Mouse (Mus musculus): Measurements from ENCODE around the gene Kidins220. TPM values are rescaled to one million over a fixed set of nuclear protein-coding genes. Genes with fewer than 3 reads are reported as not detected.

Kidins220 gene
- total RNA-seq, 2 experiments from 2014 or later: 109 to 123 TPM

DNA sequence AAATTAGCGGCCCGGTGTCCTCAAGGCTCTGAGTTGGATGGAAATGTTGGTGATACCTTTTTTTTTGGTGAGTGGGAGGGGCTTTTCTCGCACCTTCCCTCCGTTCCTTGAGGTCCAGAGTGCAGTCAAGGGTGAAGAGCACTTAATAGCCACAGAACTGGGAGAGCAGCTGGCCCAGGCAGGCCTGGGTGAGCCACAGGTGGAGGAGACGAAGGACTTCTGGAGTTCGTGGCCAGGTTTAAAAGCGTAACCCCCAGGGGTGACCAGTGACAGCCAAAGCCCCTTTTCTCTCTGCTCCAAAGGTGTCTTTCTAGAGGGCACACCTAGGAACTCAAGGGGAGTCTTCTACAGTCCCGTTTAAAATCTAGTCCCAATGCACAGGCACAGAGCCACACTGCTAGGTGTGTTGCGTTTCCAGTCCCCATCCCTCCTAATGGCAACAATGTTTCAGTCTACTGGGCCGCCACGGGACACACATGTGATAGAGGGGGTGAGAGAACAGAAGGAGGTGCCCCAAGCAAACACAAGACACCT is 118.6 kb downstream of the Kidins220 start:
- DNase-seq: no peak

GRCm38 (mm10) chr12:25094621-25095521 is 120.1 kb downstream of the Kidins220 start:
- peak; percentile 18 for DNase-seq

- DNase-seq: no peak
These were observed 120.8 kb downstream of the Kidins220 start for GRCm38 (mm10) chr12:25095538-25095937.

- peak; percentile 98 for DNase-seq
These were observed 121.4 kb downstream of the Kidins220 start for GRCm38 (mm10) chr12:25095974-25096639.

GRCm38 (mm10) chr12:25096640-25097051 is 121.9 kb downstream of the Kidins220 start:
- DNase-seq: no peak

GRCm38 (mm10) chr12:25097052-25097209 is 122.2 kb downstream of the Kidins220 start, which contains the start of gene Id2:
TSS of gene Id2 (minus strand) at chr12:25097140.
- no peak for DNase-seq

DNA sequence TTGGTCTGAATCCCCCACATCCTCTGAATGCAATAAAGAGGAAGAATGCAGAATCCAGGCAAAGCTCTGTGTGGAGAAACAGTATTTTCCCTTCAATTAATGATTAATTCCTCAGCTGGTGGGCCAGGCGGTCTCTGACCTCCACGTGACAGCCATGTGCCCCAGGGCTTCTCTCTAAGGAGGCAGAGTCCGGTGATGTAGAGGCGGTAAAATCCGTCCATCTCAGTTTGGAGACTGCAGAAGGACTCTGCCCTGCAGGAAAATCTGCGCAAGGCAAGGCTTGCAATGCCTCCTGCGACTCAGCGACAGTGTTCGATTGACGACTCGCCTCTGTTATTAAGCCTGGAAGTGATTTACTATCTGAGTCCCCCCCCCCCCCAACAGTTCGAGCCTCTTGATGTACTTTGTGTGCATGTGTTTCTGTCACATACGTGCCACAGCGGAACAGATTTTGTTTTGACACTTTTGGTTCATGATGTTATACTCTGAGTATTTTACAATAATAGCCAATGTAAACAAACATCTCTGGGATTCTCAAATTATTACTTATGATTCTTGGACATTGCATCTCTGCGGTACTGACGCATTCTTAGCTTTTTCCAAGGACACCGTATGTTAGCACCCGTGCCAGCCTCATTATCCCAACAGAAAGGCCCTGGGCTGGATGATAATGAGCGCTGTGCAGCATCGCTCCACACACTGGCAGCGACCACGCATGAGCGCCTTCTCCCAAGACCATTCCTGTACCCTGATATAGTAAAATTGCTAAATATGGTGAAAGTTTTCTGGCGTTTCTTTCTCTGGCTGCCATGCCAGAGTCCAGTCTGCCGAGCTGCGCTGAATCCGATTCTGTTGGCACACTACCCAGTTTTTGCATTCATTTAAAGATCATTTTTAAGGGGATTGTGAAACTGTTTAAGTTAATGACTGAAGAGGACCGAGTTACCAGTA is 122.8 kb downstream of the Kidins220 start:
- DNase-seq: peak; percentile 36

GRCm38 (mm10) chr12:25098161-25098550 is 123.4 kb downstream of the Kidins220 start:
- no peak for DNase-seq

- DNase-seq: peak; percentile 95
These were observed 124.0 kb downstream of the Kidins220 start for GRCm38 (mm10) chr12:25098561-25099312.

DNA sequence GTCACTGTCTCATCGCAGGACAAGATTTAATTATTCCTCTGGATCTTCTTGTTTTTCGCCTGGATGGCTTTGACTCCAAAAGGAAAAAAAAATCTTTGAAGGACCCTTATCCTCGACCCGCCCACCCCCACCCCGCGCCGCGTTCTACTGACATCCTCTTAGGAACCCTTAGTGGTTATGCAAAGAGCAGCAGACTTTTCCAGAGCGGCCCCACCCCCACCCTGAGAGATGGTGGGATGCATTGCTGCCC is 124.5 kb downstream of the Kidins220 start:
- peak; percentile 70 for DNase-seq

- DNase-seq: peak; percentile 58
These were observed 125.1 kb downstream of the Kidins220 start for GRCm38 (mm10) chr12:25099563-25100408.

DNA sequence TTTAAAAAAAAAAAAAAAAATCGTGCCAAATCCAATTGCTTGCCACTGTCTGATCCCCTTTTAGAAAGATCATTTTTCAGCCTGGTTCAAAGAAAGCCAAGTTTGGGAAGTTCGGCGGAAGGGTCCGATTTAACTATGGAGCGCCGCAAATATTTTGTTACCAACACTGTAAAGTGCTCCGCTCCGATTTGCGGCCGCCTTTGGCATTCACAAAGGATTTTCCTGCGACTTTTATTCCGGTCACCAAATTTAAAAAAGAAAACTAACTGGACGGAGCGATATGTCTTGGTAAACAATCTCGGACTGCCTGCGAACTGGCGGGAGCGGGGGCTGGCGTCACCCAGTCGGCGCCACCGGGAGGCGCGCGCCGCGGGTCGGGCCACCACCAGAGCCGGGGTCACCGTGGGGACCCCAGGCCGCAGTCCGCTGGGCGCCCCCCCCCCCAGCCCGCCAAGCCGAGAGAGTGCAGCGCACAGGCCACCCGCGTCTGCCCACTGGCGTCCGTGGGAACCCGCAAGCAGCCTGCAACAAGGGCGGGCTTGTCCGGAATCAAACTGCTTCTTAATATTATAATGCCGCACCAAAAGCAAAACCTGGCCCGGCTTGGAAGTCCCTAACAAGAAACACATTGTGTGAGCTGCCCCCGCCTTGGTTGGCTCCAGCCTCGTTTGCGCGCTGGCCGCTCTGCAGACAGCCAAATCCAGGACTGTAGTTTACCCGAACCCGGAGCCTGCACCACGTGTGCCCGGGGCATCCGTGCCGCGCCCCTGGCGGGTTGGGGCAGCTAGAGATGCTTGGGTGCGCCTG is 125.9 kb downstream of the Kidins220 start:
- peak; percentile 72 for DNase-seq

DNA sequence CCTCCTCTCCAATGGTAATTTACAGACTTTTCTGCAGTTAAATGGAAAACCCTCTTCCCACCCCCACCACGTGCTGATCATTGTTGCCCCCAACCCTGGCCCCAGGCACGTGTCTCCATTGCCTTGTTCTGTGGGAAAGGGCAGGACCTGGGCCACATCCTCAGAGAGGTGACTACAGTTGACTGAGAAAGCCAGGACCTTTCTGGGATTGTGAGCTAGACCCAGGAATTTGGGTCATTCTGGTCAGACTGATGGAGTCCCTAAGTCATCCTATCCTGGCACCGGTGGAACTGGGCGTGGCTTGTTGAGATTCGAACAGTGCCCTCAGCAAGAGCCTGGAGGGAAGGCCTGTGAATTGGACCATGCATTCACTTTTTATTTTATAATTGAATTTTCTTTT is 126.7 kb downstream of the Kidins220 start:
- DNase-seq: peak; percentile 28

GRCm38 (mm10) chr12:25103911-25104310 is 129.2 kb downstream of the Kidins220 start:
- DNase-seq: no peak

GRCm38 (mm10) chr12:25104541-25104940 is 129.8 kb downstream of the Kidins220 start:
- DNase-seq: no peak

DNA sequence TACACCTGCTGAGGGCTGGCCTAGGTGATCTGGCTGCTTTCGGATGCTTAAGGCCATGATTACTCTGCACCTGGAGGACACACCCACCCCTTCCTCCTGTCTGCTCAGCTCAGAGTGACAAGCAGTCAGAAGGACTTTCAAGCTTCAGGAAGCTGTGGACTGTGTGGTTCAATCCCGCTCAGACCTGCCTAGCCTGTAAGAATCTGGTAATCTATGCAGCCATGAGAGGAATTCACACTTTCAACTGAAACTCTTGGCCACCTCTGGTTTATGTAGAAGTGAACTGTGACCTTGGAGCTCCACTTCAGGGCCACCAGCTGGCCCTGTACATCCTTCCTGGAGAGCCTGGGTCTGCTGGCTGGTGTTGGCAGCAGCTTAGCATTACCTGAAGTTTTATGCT is 134.1 kb downstream of the Kidins220 start:
- DNase-seq: no peak

DNA sequence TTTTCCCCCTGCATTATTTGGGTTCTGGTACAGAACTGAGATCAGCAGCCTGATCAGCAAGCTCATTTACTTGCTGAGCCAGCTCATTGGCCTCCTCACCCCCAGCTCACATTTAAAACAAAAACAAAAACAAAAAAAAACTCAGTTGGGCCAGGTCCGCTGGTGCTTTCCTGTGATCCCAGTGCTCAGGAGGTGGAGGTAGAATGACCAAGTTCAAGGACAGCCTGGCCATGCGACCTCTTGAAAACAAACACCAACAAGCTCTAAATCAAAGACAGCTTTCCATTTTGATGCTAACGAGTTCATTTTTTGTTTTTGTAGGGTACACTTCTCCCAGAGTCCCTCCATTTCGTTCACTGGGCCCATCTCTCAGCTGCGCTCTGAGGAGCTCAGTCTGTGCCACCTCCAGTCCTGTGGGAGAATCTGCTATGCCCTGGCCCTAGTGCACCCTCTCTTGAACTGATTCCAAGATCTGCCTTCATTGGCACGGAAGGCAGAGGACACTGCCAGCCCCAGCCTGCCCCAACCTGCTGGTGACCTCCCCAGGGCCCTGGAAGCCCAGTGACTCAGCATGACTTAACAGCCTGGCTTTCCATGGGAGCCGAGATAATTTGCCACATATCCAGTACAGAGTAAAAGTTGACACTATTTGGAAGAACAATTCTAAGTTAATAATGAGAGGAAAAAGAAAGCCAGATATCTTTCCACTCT is 135.4 kb downstream of the Kidins220 start:
- DNase-seq: peak; percentile 63

DNA sequence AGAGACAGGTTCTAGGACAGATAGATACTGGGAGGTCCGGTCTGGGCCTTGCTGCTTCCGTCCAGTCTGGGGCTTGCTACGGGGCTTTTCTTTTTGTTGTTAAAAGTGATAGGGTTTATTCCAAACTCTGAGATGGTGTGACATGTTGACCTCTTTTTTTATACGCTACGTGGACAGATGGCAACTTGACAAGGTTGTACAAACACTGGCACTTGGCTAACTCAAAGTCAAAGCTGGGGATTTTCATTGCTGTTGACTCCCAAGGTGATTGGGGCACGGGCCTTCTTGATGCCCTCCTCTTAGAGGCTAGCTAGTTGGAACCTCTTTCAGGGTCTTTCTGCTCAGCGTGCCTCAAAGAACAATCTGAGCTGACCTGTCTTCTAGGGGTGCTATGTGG is 136.0 kb downstream of the Kidins220 start:
- DNase-seq: no peak

Measured in heart, postnatal 4 days (tissue).